Mouse (Mus musculus) stomach, embryonic 14.5 days (tissue): ENCODE results near the gene Elfn2. TPM values are rescaled to one million over a fixed set of nuclear protein-coding genes. Genes with fewer than 3 reads are reported as not detected.

Source experiments
- ATAC-seq: fragments of 200-750 bp; cut with Nextera tagmentation; 2 replicates; pipeline ENCODE4 v1.8.0; 2017; ENCODE audit warnings: low read depth, moderate TSS enrichment; ENCODE audit not compliant: insufficient number of reproducible peaks, insufficient read depth, low FRiP score
- H3K27ac ChIP-seq: fragments of 300-500 bp; sonication (generic); 2 replicates; pipeline ENCODE4 v1.5.1; 2014; ENCODE audit warnings: mild to moderate bottlenecking, low read length, moderate library complexity, mixed read lengths
- H3K27me3 ChIP-seq: fragments of 300-500 bp; sonication (generic); 2 replicates; pipeline ENCODE4 v1.6.1; 2014; ENCODE audit warnings: low read length, control low read depth, mixed read lengths; ENCODE audit not compliant: control insufficient read depth, insufficient read depth
- H3K36me3 ChIP-seq: fragments of 300-500 bp; sonication (generic); 2 replicates; pipeline ENCODE4 v1.6.1; 2014; ENCODE audit warnings: mild to moderate bottlenecking, control low read depth, low read length, moderate library complexity, mixed read lengths; ENCODE audit not compliant: control insufficient read depth, insufficient read depth
- H3K4me1 ChIP-seq: fragments of 300-500 bp; sonication (generic); 2 replicates; pipeline ENCODE4 v1.6.1; 2014; ENCODE audit warnings: low read length, control low read depth, mixed read lengths; ENCODE audit not compliant: control insufficient read depth, insufficient read depth
- H3K4me2 ChIP-seq: fragments of 300-500 bp; sonication (generic); replicated peaks from 2 replicates; pipeline ENCODE4 v1.6.1; 2014; ENCODE audit warnings: low read depth, low read length, control low read depth
- H3K4me3 ChIP-seq: fragments of 300-500 bp; sonication (generic); 2 replicates; pipeline ENCODE4 v1.5.1; 2014; ENCODE audit warnings: low read depth, low read length, control low read depth
- H3K9ac ChIP-seq: fragments of 300-500 bp; sonication (generic); replicated peaks from 2 replicates; pipeline ENCODE4 v1.6.1; 2014; ENCODE audit warnings: low read depth, mild to moderate bottlenecking, control low read depth, low read length, moderate library complexity, mixed read lengths
- H3K9me3 ChIP-seq: fragments of 300-500 bp; sonication (generic); 2 replicates; pipeline ENCODE4 v1.6.1; 2016; ENCODE audit warnings: low read depth, low read length, control low read depth; ENCODE audit not compliant: control insufficient read depth
- WGBS: fragments of 180-500 bp; shearing (Covaris S2); extraction: QIAGEN DNeasy Blood & Tissue Kit; methylation state at CpG from one replicate; pipeline ENCODE4 v1.1.7; 2014; 5-methylcytosine and 5-hydroxymethylcytosine counted together
- polyA plus RNA-seq: library from polyadenylated mRNA; unstranded; fragments of >200 nt; fragmentation: Nextera tagmentation; extraction: Ambion mirVana; gene quantifications from 2 replicates; pipeline ENCODE4 v1.2.1, GENCODE M21; 2014

Elfn2 gene
- polyA plus RNA-seq, 1 experiment from 2014 or later = not detected

DNA sequence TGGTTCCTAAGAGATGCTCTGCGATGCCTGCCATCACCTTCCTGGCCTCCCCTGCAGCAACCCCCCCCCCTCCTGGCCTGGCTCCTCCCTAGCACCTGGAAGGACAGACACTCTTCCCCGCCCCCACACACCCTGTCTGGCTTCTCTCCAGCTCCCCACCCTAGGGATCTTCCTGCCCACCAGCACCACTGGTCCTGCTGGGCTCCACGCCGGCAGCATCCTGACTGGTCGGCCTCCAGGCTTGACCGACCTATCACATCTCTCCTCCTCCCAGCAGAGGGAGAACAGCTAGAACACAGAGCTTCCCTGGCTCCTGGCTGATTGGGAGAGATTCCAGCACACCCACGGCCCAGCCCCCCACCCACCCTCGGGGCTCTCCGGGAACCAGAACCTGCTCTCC, 34.5 kb downstream of the Elfn2 start:
- Histone ChIP-seq H3K36me3 (no peaks in the 10 kb centered on the region), H3K27me3 (no peaks in the 10 kb centered on the region), H3K4me3 (no peak overlapping the region), H3K4me2 (no peak overlapping the region), H3K9ac (no peak overlapping the region), H3K4me1 (no peaks in the 10 kb centered on the region), H3K9me3 (no peaks in the 10 kb centered on the region), H3K27ac (no peak overlapping the region)
- WGBS = 2% methylated on average over 9 of the region's 9 CpGs
- ATAC-seq = no peak

- H3K9ac ChIP-seq = no peak overlapping the region
- H3K4me3 ChIP-seq = no peak overlapping the region
- no peaks in the 10 kb centered on the region for H3K9me3 ChIP-seq
- no peaks in the 10 kb centered on the region for H3K4me1 ChIP-seq
- no peak overlapping the region for H3K4me2 ChIP-seq
- H3K27ac ChIP-seq = no peak overlapping the region
- no peaks in the 10 kb centered on the region for H3K27me3 ChIP-seq
- H3K36me3 ChIP-seq = no peaks in the 10 kb centered on the region
- WGBS = 33% methylated on average over 8 of the region's 8 CpGs
- ATAC-seq = no peak
Measured at GRCm38 (mm10) chr15:78683474-78683873, 35.1 kb downstream of the Elfn2 start.

GRCm38 (mm10) chr15:78681781-78682180, 36.8 kb downstream of the Elfn2 start:
- Histone ChIP-seq H3K9me3 (no peaks in the 10 kb centered on the region), H3K4me3 (no peak overlapping the region), H3K27ac (no peak overlapping the region), H3K27me3 (no peaks in the 10 kb centered on the region), H3K36me3 (no peaks in the 10 kb centered on the region), H3K4me2 (no peak overlapping the region), H3K4me1 (no peaks in the 10 kb centered on the region), H3K9ac (no peak overlapping the region)
- 78% methylated on average over 8 of the region's 8 CpGs for WGBS
- no peak for ATAC-seq

- Histone ChIP-seq H3K9me3 (no peaks in the 10 kb centered on the region), H3K4me3 (no peak overlapping the region), H3K27ac (no peak overlapping the region), H3K4me1 (no peaks in the 10 kb centered on the region), H3K27me3 (no peaks in the 10 kb centered on the region), H3K9ac (no peak overlapping the region), H3K4me2 (no peak overlapping the region), H3K36me3 (no peaks in the 10 kb centered on the region)
- no peak for ATAC-seq
- WGBS = 83% methylated on average over 8 of the region's 8 CpGs
Measured at GRCm38 (mm10) chr15:78681301-78681700, 37.3 kb downstream of the Elfn2 start.

DNA sequence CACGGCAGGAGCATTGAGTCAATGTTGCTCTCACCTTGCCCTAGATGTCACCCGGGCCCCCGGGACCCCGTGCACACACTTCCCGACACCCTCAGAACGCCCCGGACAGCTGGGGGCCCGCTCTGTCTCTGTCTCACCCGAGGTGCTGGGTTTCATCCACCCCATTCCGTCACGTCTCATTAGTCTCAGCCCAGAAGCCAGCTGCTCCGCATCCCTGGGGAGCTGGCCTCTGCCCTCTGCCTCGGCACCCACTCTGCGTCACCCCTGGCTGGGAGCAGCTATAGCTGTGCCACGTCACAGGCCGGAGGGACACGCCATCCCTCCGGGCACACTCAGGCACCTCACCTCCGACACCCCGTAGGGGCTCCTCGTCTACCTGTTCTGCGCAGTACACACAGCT, 38.3 kb downstream of the Elfn2 start:
- no peak for ATAC-seq
- Histone ChIP-seq H3K9ac (no peak overlapping the region), H3K9me3 (no peaks in the 10 kb centered on the region), H3K27me3 (no peaks in the 10 kb centered on the region), H3K36me3 (no peaks in the 10 kb centered on the region), H3K27ac (no peak overlapping the region), H3K4me1 (no peaks in the 10 kb centered on the region), H3K4me3 (no peak overlapping the region), H3K4me2 (no peak overlapping the region)
- WGBS = 73% methylated on average over 22 of the region's 22 CpGs

- Histone ChIP-seq H3K36me3 (no peaks in the 10 kb centered on the region), H3K4me2 (no peak overlapping the region)
- 64% methylated on average over 5 of the region's 5 CpGs for WGBS
Measured at GRCm38 (mm10) chr15:78677708-78678107, 40.9 kb downstream of the Elfn2 start.

GRCm38 (mm10) chr15:78677015-78677414, 41.6 kb downstream of the Elfn2 start:
- WGBS = 73% methylated on average over 9 of the region's 9 CpGs
- Histone ChIP-seq H3K36me3 (no peaks in the 10 kb centered on the region), H3K27ac (no peak overlapping the region), H3K4me2 (no peak overlapping the region), H3K27me3 (peaks cover 20% of the 10 kb centered on the region), H3K4me3 (no peak overlapping the region), H3K9me3 (no peaks in the 10 kb centered on the region), H3K4me1 (no peaks in the 10 kb centered on the region), H3K9ac (no peak overlapping the region)
- no peak for ATAC-seq

More at GRCm38 (mm10) chr15:78677708-78678107, 40.9 kb downstream of the Elfn2 start:
- Histone ChIP-seq H3K4me3 (no peak overlapping the region), H3K27me3 (peaks cover 15% of the 10 kb centered on the region), H3K27ac (no peak overlapping the region), H3K9me3 (no peaks in the 10 kb centered on the region), H3K4me1 (no peaks in the 10 kb centered on the region), H3K9ac (no peak overlapping the region)
- ATAC-seq = no peak

- Histone ChIP-seq H3K9me3 (no peaks in the 10 kb centered on the region), H3K4me1 (no peaks in the 10 kb centered on the region), H3K4me3 (no peak overlapping the region), H3K27me3 (peaks cover 29% of the 10 kb centered on the region), H3K27ac (no peak overlapping the region), H3K9ac (no peak overlapping the region), H3K36me3 (no peaks in the 10 kb centered on the region), H3K4me2 (no peak overlapping the region)
- ATAC-seq = no peak
- 65% methylated on average over 6 of the region's 6 CpGs for WGBS
Measured at GRCm38 (mm10) chr15:78674912-78675412, 43.6 kb downstream of the Elfn2 start.

DNA sequence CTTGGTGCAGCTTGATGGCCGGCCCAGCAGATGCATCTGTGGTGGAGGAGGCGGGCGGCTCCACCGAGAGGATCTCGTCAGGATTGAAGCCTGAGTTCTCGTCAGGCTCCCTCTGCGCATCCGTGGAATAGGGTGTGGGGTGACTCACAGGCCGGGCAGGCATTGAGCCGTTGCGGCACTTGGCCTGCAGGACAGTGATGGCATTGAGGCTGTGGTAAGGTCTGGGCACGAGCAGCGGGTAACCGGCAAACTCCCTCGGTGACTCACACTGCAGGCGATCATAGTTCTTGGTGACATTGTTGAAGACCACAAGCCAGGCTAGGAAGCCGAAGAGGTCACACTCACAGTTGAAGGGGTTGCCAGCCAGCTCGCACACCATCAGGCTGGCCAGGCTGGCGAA, 45.1 kb downstream of the Elfn2 start:
- no peak overlapping the region for H3K4me3 ChIP-seq
- no peak overlapping the region for H3K4me2 ChIP-seq
- no peak overlapping the region for H3K27ac ChIP-seq
- no peak overlapping the region for H3K9ac ChIP-seq
- no peaks in the 10 kb centered on the region for H3K4me1 ChIP-seq
- no peak for ATAC-seq
- no peaks in the 10 kb centered on the region for H3K36me3 ChIP-seq
- no peaks in the 10 kb centered on the region for H3K9me3 ChIP-seq
- peaks cover 29% of the 10 kb centered on the region for H3K27me3 ChIP-seq
- WGBS = 77% methylated on average over 19 of the region's 19 CpGs
